Mouse (Mus musculus) midbrain, embryonic 14.5 days (tissue): ENCODE measurements around the gene Fam228a. TPM values are rescaled to one million over a fixed set of nuclear protein-coding genes. Genes with fewer than 3 reads are reported as not detected.

ENCODE experiments used
- ATAC-seq: fragments of 200-750 bp; cut with Nextera tagmentation; 2 replicates; pipeline ENCODE4 v1.8.0; 2017; ENCODE audit warnings: moderate number of reproducible peaks, moderate library complexity; ENCODE audit not compliant: low FRiP score, low TSS enrichment
- DNase-seq: peaks from one replicate; pipeline ENCODE4 v3.0.0-alpha.2; 2015
- H3K27ac ChIP-seq: fragments of 300-500 bp; sonication (generic); replicated peaks from 2 replicates; pipeline ENCODE4 v1.5.1; 2014; ENCODE audit warnings: mild to moderate bottlenecking, low read depth, low read length, moderate library complexity
- H3K27me3 ChIP-seq: fragments of 300-500 bp; sonication (generic); 2 replicates; pipeline ENCODE4 v1.6.1; 2014; ENCODE audit warnings: low read length, control low read depth, mixed read lengths; ENCODE audit not compliant: control insufficient read depth, insufficient read depth
- H3K36me3 ChIP-seq: fragments of 300-500 bp; sonication (generic); 2 replicates; pipeline ENCODE4 v1.6.1; 2014; ENCODE audit warnings: low read length, control low read depth; ENCODE audit not compliant: control insufficient read depth, insufficient read depth
- H3K4me1 ChIP-seq: fragments of 300-500 bp; sonication (generic); 2 replicates; pipeline ENCODE4 v1.6.1; 2014; ENCODE audit warnings: mild to moderate bottlenecking, antibody characterized with exemption, low read length, control low read depth; ENCODE audit not compliant: control insufficient read depth, insufficient read depth
- H3K4me2 ChIP-seq: fragments of 300-500 bp; sonication (generic); 2 replicates; pipeline ENCODE4 v1.6.1; 2014; ENCODE audit warnings: mild to moderate bottlenecking, low read length, moderate library complexity
- H3K4me3 ChIP-seq: fragments of 300-500 bp; sonication (generic); replicated peaks from 2 replicates; pipeline ENCODE4 v1.5.1; 2014; ENCODE audit warnings: low read depth, low read length
- H3K9ac ChIP-seq: fragments of 300-500 bp; sonication (generic); replicated peaks from 2 replicates; pipeline ENCODE4 v1.6.1; 2014; ENCODE audit warnings: mild to moderate bottlenecking, low read length, moderate library complexity
- H3K9me3 ChIP-seq: fragments of 300-500 bp; sonication (generic); 2 replicates; pipeline ENCODE4 v1.6.1; 2016; ENCODE audit warnings: low read length, control low read depth, mixed read lengths; ENCODE audit not compliant: control insufficient read depth
- WGBS: fragments of 180-500 bp; shearing (Covaris S2); extraction: QIAGEN DNeasy Blood & Tissue Kit; methylation state at CpG from one replicate; pipeline ENCODE4 v1.1.7; 2014; 5-methylcytosine and 5-hydroxymethylcytosine counted together
- polyA plus RNA-seq: library from polyadenylated mRNA; unstranded; fragments of >200 nt; fragmentation: Nextera tagmentation; extraction: Ambion mirVana; gene quantifications from 2 replicates; pipeline ENCODE4 v1.2.1, GENCODE M21; 2014

Fam228a gene
- polyA plus RNA-seq, 1 experiment from 2014 or later = 0.37 TPM

GRCm38 (mm10) chr12:4729165-4729564 lies 9.1 kb downstream of the Fam228a start:
- 90% methylated on average over 3 of the region's 3 CpGs for WGBS
- DNase-seq = no peak

DNA sequence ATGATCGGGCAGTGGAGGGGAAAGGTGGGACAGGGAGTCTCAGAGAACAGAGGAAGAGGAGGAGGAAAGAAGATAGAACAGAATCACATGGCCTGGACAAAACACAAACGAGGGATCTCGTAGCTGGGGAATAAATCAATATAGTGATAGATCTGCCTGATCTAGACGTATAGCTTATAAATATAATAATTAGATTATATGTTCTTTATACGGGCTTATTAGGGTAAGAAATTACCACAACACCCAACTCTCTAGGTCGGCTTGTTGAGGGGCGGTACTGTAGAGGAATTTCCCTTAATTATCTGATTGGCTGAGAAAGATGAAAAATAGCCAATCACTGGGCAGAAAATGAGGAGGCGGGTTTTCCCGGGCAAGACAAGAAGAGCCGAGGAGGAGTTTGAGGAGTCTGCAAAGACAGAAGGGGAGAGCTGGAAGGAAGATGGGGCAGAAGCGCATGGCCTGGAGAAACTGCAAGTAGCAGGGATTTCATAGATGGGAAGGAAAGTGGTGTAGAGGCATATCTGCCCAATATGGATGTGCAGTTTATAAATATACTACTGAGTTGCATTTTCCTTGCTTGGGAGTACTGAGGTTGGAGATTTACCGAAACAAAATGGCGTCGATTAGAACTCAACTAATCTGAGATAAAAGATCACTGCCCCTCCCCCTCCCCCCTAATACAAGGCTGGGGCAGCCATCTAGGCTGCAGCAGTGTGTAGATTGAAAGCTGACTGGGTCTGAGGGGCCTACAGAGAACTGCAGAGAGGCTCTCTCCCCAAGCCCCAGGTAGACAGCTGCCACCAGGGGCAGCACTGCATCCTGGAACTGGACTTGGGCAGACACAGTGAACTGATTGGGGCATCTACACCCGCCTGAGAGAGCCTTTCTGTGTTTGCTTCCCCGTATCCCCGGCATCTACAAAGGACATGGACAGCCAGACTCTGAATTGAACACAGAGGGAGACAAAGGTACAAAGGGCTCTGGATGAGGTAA lies 18.2 kb downstream of the Fam228a start:
- Histone ChIP-seq H3K36me3 (no peaks in the 10 kb centered on the region), H3K9me3 (no peaks in the 10 kb centered on the region), H3K27me3 (no peaks in the 10 kb centered on the region), H3K4me1 (no peaks in the 10 kb centered on the region), H3K9ac (no peak overlapping the region), H3K27ac (no peak overlapping the region), H3K4me2 (no peak overlapping the region), H3K4me3 (no peak overlapping the region)
- no peak for DNase-seq
- ATAC-seq = no peak
- WGBS = 77% methylated on average over 17 of the region's 17 CpGs

More at GRCm38 (mm10) chr12:4729165-4729564, 9.1 kb downstream of the Fam228a start:
- H3K4me3 ChIP-seq = no peak overlapping the region
- H3K4me1 ChIP-seq = no peaks in the 10 kb centered on the region
- no peak for ATAC-seq
- no peak overlapping the region for H3K27ac ChIP-seq
- no peak overlapping the region for H3K4me2 ChIP-seq
- H3K9ac ChIP-seq = no peak overlapping the region
- H3K27me3 ChIP-seq = no peaks in the 10 kb centered on the region
- no peaks in the 10 kb centered on the region for H3K36me3 ChIP-seq
- H3K9me3 ChIP-seq = no peaks in the 10 kb centered on the region

- no peaks in the 10 kb centered on the region for H3K4me1 ChIP-seq
- H3K36me3 ChIP-seq = peaks cover 3% of the 10 kb centered on the region; the same call in 1 of the 2 replicates
- ATAC-seq (no peak), DNase-seq (no peak)
- WGBS = 87% methylated on average over 13 of the region's 13 CpGs
- no peaks in the 10 kb centered on the region for H3K27me3 ChIP-seq
- H3K27ac ChIP-seq = no peak overlapping the region
- no peak overlapping the region for H3K4me3 ChIP-seq
- H3K4me2 ChIP-seq = no peak overlapping the region
- no peak overlapping the region for H3K9ac ChIP-seq
- H3K9me3 ChIP-seq = no peaks in the 10 kb centered on the region
Measured at GRCm38 (mm10) chr12:4719066-4719761, 19.0 kb downstream of the Fam228a start.

- Histone ChIP-seq H3K4me1 (no peaks in the 10 kb centered on the region), H3K27me3 (no peaks in the 10 kb centered on the region), H3K4me3 (no peak overlapping the region), H3K9me3 (no peaks in the 10 kb centered on the region), H3K4me2 (no peak overlapping the region), H3K27ac (no peak overlapping the region), H3K9ac (no peak overlapping the region), H3K36me3 (peaks cover 8% of the 10 kb centered on the region; the same call in 1 of the 2 replicates)
- ATAC-seq (no peak), DNase-seq (peak; percentile 38)
- WGBS = 2% methylated on average over 7 of the region's 7 CpGs
Measured at GRCm38 (mm10) chr12:4717417-4717816, 20.8 kb downstream of the Fam228a start.

DNA sequence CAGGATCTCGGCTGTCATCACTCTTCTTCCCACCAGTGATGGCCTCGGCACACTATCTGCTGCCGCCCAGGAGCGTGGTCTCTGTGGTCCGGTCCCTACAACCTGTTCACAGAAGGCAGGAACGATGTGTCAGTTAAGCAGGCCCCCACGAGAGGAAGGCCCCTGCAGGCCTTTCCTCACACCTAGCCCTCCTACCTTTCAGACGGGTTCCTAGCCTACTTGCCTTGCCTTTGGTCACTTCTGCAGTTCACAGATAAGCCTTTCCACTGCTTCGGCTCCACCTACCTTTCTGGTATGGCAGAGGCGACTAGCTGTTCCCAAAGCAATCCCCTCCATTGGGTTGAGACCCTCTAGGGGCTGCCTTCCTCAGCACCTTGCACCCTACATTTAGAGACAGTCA lies 22.6 kb downstream of the Fam228a start:
- Histone ChIP-seq H3K4me1 (no peaks in the 10 kb centered on the region), H3K36me3 (peaks cover 11% of the 10 kb centered on the region; the same call in 1 of the 2 replicates), H3K9ac (no peak overlapping the region), H3K4me2 (no peak overlapping the region), H3K27me3 (no peaks in the 10 kb centered on the region), H3K27ac (no peak overlapping the region), H3K9me3 (no peaks in the 10 kb centered on the region), H3K4me3 (no peak overlapping the region)
- WGBS = 91% methylated on average over 10 of the region's 10 CpGs
- no peak for ATAC-seq
- DNase-seq = no peak

DNA sequence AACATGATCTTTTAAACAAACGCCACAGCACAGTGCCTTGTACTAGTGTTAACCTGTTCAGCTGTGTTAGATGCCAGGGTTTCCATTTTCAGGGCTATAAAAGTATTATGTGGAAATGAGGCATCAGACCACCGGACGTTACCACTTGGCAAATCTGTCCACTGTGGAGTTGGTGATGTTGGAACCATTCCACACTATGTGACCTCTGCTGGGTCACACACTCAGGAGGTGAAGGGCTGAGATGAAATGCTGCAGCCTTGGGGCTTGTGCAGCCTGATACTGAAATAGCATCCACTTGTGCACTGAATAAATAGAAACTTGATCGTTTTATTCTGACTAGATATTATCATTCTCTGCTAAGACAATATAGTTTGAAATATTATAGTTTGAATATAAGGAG lies 24.9 kb downstream of the Fam228a start:
- H3K4me3 ChIP-seq = no peak overlapping the region
- WGBS = 88% methylated on average over 4 of the region's 4 CpGs
- no peaks in the 10 kb centered on the region for H3K4me1 ChIP-seq
- peaks cover 18% of the 10 kb centered on the region for H3K36me3 ChIP-seq
- H3K9me3 ChIP-seq = no peaks in the 10 kb centered on the region
- H3K9ac ChIP-seq = no peak overlapping the region
- H3K27ac ChIP-seq = no peak overlapping the region
- H3K27me3 ChIP-seq = no peaks in the 10 kb centered on the region
- no peak overlapping the region for H3K4me2 ChIP-seq
- no peak for ATAC-seq
- no peak for DNase-seq

GRCm38 (mm10) chr12:4709926-4710325 lies 28.3 kb downstream of the Fam228a start:
- Histone ChIP-seq H3K36me3 (peaks cover 32% of the 10 kb centered on the region), H3K27ac (no peak overlapping the region), H3K9me3 (no peaks in the 10 kb centered on the region), H3K4me3 (no peak overlapping the region), H3K4me2 (no peak overlapping the region), H3K9ac (no peak overlapping the region), H3K27me3 (no peaks in the 10 kb centered on the region), H3K4me1 (no peaks in the 10 kb centered on the region)
- no peak for ATAC-seq
- WGBS = 87% methylated on average over 7 of the region's 7 CpGs
- DNase-seq = no peak

DNA sequence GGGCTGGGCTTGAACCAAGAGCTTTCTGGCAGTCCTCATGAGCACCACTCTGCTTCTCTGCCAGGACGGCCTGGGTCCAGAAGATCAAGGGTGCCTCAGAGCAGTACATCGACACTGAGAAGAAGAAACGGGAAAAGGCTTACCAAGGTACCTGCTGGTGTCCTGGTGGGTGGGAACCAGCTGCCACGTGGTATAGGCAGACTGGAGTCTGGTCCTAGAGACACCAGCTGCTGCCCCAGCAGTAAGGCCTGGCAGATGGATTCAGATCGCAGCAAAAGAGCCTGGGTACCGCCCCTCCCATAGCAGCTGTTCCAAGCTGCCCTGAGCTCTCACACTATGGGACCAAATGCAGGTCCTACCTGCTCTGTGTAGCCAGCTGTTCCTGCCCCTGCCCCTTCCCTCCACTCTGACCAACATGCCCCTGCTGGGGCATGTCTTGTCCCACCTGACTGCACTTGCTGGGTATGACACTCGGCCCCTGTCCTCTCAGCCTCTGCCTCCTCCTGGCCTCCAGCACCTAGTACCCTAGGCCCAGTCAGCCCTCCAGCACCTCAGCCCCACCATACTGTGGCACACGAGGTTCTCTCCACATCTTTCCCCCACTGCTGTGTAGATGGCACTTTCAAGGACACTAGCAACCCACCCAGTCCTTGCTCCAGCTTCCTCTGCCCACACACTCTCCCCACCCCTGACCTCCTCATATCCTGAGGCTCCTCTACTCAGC lies 29.2 kb downstream of the Fam228a start:
- no peaks in the 10 kb centered on the region for H3K27me3 ChIP-seq
- no peak overlapping the region for H3K27ac ChIP-seq
- H3K9me3 ChIP-seq = no peaks in the 10 kb centered on the region
- WGBS = 75% methylated on average over 8 of the region's 8 CpGs
- no peak overlapping the region for H3K4me3 ChIP-seq
- no peak overlapping the region for H3K4me2 ChIP-seq
- H3K36me3 ChIP-seq = peaks cover 30% of the 10 kb centered on the region
- DNase-seq = no peak
- no peak overlapping the region for H3K9ac ChIP-seq
- ATAC-seq = peak; percentile 31; the same call in 1 of the 2 replicates
- H3K4me1 ChIP-seq = no peaks in the 10 kb centered on the region
